Mouse (Mus musculus): ENCODE results near the gene Tmem163.

DNA sequence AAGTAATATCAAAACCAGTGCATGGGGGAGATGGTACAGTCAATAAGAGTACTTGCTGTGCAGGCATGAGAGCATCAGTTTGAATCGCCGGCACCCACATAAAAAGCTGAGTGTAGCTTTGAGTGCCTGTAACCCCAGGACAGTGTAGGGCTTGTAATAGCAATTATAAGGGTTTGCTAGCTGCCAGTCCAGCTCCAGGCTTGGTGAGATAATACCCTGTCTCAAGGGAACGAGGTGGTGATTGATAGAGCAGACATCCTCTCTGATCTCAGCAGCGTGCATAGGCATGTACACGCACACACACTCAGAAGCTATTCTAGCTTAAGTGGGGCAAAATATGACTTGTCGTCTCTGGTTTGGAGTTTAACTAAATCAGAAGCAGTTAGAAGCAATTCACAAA lies 13.1 kb downstream of the Tmem163 start:
- TF ChIP-seq CTCF (IDR thresholded peaks at IDR 0.05; ENCODE audit: low read depth) (no peak), EP300 (IDR thresholded peaks at IDR 0.05; ENCODE audit: low read depth) (no peak)
